Mouse (Mus musculus): ENCODE data around the gene Retreg1.

GRCm38 (mm10) chr15:25920886-25921285 lies 77.9 kb downstream of the Retreg1 start:
- TF ChIP-seq POLR2A (IDR thresholded peaks at IDR 0.05; ENCODE audit: low read depth, low read length) (no peak), CTCF (IDR thresholded peaks at IDR 0.05; ENCODE audit: borderline replicate concordance, insufficient read depth, low read length) (no peak)
